23 mouse cellular contexts compared by ENCODE assay signal in genomic region chr9:51423341-51423740, GRCm38 (mm10).
DNase-seq lines count a peak whose midpoint lies in the region; ATAC-seq and TF ChIP-seq lines count a peak whose summit lies in the region.
"Had no signal": no experiment of that assay in that cellular context is flagged by ENCODE, and none has a peak within 500 bp of the region (broad histone marks: within the 10 kb centered on the region; RNA-seq: fewer than 3 reads in every experiment).

No protein-coding gene starts in this region.

- no peaks in the 10 kb centered on the region for H3K27me3 ChIP-seq in limb, embryonic 14.5 days (ENCODE audit: control insufficient read depth, insufficient read depth, low read length)
- H3K27me3 ChIP-seq in limb, embryonic 10.5 days (ENCODE audit: low read depth, poor library complexity, severe bottlenecking) = no peaks in the 10 kb centered on the region
- H3K27me3 ChIP-seq: forebrain, embryonic 15.5 days; limb, embryonic 15.5 days; liver, embryonic 15.5 days; midbrain, embryonic 12.5 days; neural tube, embryonic 12.5 days had no signal

- no peak for TF ChIP-seq POLR2A in limb, embryonic 14.5 days (IDR thresholded peaks at IDR 0.05; ENCODE audit: borderline replicate concordance, extremely low read depth, insufficient read depth, insufficient read length)

- no peak overlapping the region for H3K4me2 ChIP-seq in limb, embryonic 14.5 days (replicated peaks; ENCODE audit: low read depth, low read length, severe bottlenecking)
- H3K4me2 ChIP-seq: forebrain, embryonic 15.5 days; limb, embryonic 15.5 days; liver, embryonic 15.5 days; midbrain, embryonic 12.5 days; neural tube, embryonic 12.5 days had no signal

- 68% methylated on average over 4 of the region's 4 CpGs for WGBS in limb, embryonic 14.5 days
- WGBS in limb, embryonic 10.5 days = 94% methylated on average over 4 of the region's 4 CpGs

- H3K27ac ChIP-seq in limb, embryonic 14.5 days (replicated peaks; ENCODE audit: low read depth, low read length) = peak overlapping the region; percentile 33; the same call in 1 of the 2 replicates
- H3K27ac ChIP-seq in limb, embryonic 10.5 days = no peak overlapping the region
- H3K27ac ChIP-seq: forebrain, embryonic 15.5 days; hindbrain, embryonic 10.5 days; liver, embryonic 15.5 days; midbrain, embryonic 12.5 days; neural tube, embryonic 12.5 days had no signal

- peak; percentile 96 for ATAC-seq in frontal cortex, adult (ENCODE audit: low TSS enrichment)
- ATAC-seq in limb, embryonic 14.5 days (ENCODE audit: low FRiP score, low read depth) = no peak
- ATAC-seq: forebrain, embryonic 15.5 days; lung, postnatal 0 days had no signal

- no peak for DNase-seq in frontal cortex, postnatal 25 days (ENCODE audit: low spot score in 2 of 2)
- DNase-seq in limb, embryonic 14.5 days (ENCODE audit: low spot score) = no peak
- DNase-seq in limb, embryonic 10.5 days (ENCODE audit: low spot score) = no peak
- DNase-seq in frontal cortex, postnatal 36 days (ENCODE audit: low spot score in 2 of 2) = peak; percentile 26 to 87
- DNase-seq in right cerebral cortex, postnatal 10 days (ENCODE audit: low spot score in 2 of 2) = peak; percentile 50 to 84
- DNase-seq in thymus, adult 18-20 months = no peak
- no peak for DNase-seq in kidney, postnatal 14 days
- DNase-seq: adrenal gland, postnatal 25 days; cerebellum, adult 2 months; cerebellum, postnatal 36 days; gastrocnemius, postnatal 10 days; kidney, adult 2 months; kidney, postnatal 10 days; thymus, postnatal 25 days had no signal

- H3K4me1 ChIP-seq in limb, embryonic 14.5 days (ENCODE audit: control insufficient read depth, insufficient read depth, low read length) = peaks cover 10% of the 10 kb centered on the region; the same call in 1 of the 2 replicates
- no peaks in the 10 kb centered on the region for H3K4me1 ChIP-seq in limb, embryonic 10.5 days
- H3K4me1 ChIP-seq: forebrain, embryonic 15.5 days; hindbrain, embryonic 10.5 days; liver, embryonic 15.5 days; midbrain, embryonic 12.5 days; neural tube, embryonic 12.5 days had no signal

- H3K9me3 ChIP-seq in limb, embryonic 14.5 days (ENCODE audit: control insufficient read depth, low read length) = no peaks in the 10 kb centered on the region
- no peaks in the 10 kb centered on the region for H3K9me3 ChIP-seq in limb, embryonic 10.5 days (replicated peaks)
- H3K9me3 ChIP-seq: forebrain, embryonic 15.5 days; G1E; hindbrain, embryonic 10.5 days; limb, embryonic 15.5 days; liver, embryonic 15.5 days; midbrain, embryonic 12.5 days; neural tube, embryonic 12.5 days had no signal

- no peak overlapping the region for H3K9ac ChIP-seq in limb, embryonic 14.5 days (ENCODE audit: low read depth, low read length, severe bottlenecking)
- H3K9ac ChIP-seq: forebrain, embryonic 15.5 days; limb, embryonic 15.5 days; liver, embryonic 15.5 days; midbrain, embryonic 12.5 days; neural tube, embryonic 12.5 days had no signal

- no peaks in the 10 kb centered on the region for H3K36me3 ChIP-seq in limb, embryonic 14.5 days (ENCODE audit: control insufficient read depth, insufficient read depth, low read length)
- H3K36me3 ChIP-seq in limb, embryonic 10.5 days = no peaks in the 10 kb centered on the region
- H3K36me3 ChIP-seq: forebrain, embryonic 15.5 days; G1E; hindbrain, embryonic 10.5 days; limb, embryonic 15.5 days; liver, embryonic 15.5 days; midbrain, embryonic 12.5 days; neural tube, embryonic 12.5 days had no signal

- no peak overlapping the region for H3K4me3 ChIP-seq in limb, embryonic 14.5 days (replicated peaks; ENCODE audit: low read length)
- no peak overlapping the region for H3K4me3 ChIP-seq in limb, embryonic 10.5 days
- H3K4me3 ChIP-seq: forebrain, embryonic 15.5 days; hindbrain, embryonic 10.5 days; limb, embryonic 15.5 days; liver, embryonic 15.5 days; midbrain, embryonic 12.5 days; neural tube, embryonic 12.5 days had no signal

Comparison
In these comparisons a context has a peak if more than half of its experiments do, and no peak if none do; other contexts are left out.
1. DNase-seq: peak in frontal cortex, postnatal 36 days (2 of 2) and right cerebral cortex, postnatal 10 days (2 of 2); none in frontal cortex, postnatal 25 days (0 of 2), limb, embryonic 14.5 days (single experiment), limb, embryonic 10.5 days (single experiment), thymus, adult 18-20 months (0 of 2) and kidney, postnatal 14 days (single experiment).